Mouse (Mus musculus) left cerebral cortex, adult 8-10 months (tissue): Measurements from ENCODE around the gene Prmt1. TPM values are rescaled to one million over a fixed set of nuclear protein-coding genes. Genes with fewer than 3 reads are reported as not detected.

ENCODE experiments used
- DNase-seq, 2 experiments: peaks; one replicate each; pipeline ENCODE4 v3.0.0; 2022; ENCODE audit warnings: low spot score in 2 of 2
- total RNA-seq, 4 experiments: library from RNA; stranded (reverse); gene quantifications; 2 replicates each; pipeline ENCODE4 v1.2.4; 2022

Prmt1 gene
- total RNA-seq, 4 experiments from 2014 or later: 153 to 178 (median 175) TPM

- no peak for DNase-seq
Measured at GRCm38 (mm10) chr7:45013366-45014095, 27.2 kb upstream of the Prmt1 start.

- no peak for DNase-seq
Measured at GRCm38 (mm10) chr7:45012824-45013223, 26.5 kb upstream of the Prmt1 start.

GRCm38 (mm10) chr7:45012011-45012410 lies 25.6 kb upstream of the Prmt1 start:
- no peak for DNase-seq

GRCm38 (mm10) chr7:45008411-45008810 lies 22.0 kb upstream of the Prmt1 start:
- no peak for DNase-seq

- DNase-seq: no peak
Measured at GRCm38 (mm10) chr7:45007846-45008245, 21.5 kb upstream of the Prmt1 start.

GRCm38 (mm10) chr7:45007141-45007540 lies 20.8 kb upstream of the Prmt1 start:
- DNase-seq: no peak

- no peak for DNase-seq
Measured at GRCm38 (mm10) chr7:45006503-45006902, 20.1 kb upstream of the Prmt1 start.

- no peak for DNase-seq
Measured at GRCm38 (mm10) chr7:45005321-45005992, 19.1 kb upstream of the Prmt1 start.

- DNase-seq: no peak
Measured at GRCm38 (mm10) chr7:45004546-45004945, 18.2 kb upstream of the Prmt1 start.

- no peak for DNase-seq
Measured at GRCm38 (mm10) chr7:45002440-45002839, 16.1 kb upstream of the Prmt1 start.

- no peak for DNase-seq
Measured at GRCm38 (mm10) chr7:45000539-45001114, 14.3 kb upstream of the Prmt1 start.

GRCm38 (mm10) chr7:44999753-45000152 lies 13.4 kb upstream of the Prmt1 start:
- DNase-seq: no peak

GRCm38 (mm10) chr7:44998501-44998955 lies 12.2 kb upstream of the Prmt1 start, which contains the start of gene Bcl2l12:
Gene Bcl2l12, minus strand, starts transcription at chr7:44998712.
- no peak for DNase-seq

GRCm38 (mm10) chr7:44997940-44998428 lies 11.6 kb upstream of the Prmt1 start:
- no peak for DNase-seq

GRCm38 (mm10) chr7:44997231-44997939 lies 11.0 kb upstream of the Prmt1 start, which contains the start of gene Irf3:
Gene Irf3, plus strand, starts transcription at chr7:44997648.
- DNase-seq: peak; percentile 92 to 96

GRCm38 (mm10) chr7:44996672-44997071 lies 10.3 kb upstream of the Prmt1 start:
- no peak for DNase-seq

- no peak for DNase-seq
Measured at GRCm38 (mm10) chr7:44986879-44987718, 731 bp upstream of the Prmt1 start.

- DNase-seq: peak in 1 of 2 experiments; percentile 58
Measured at GRCm38 (mm10) chr7:44985595-44986191, 675 bp downstream of the Prmt1 start.

- DNase-seq: no peak
Measured at GRCm38 (mm10) chr7:44984833-44985164, 1.6 kb downstream of the Prmt1 start.
